Mouse (Mus musculus) heart, adult 8-10 months (tissue): Measurements from ENCODE around the gene Fam71a. TPM values are rescaled to one million over a fixed set of nuclear protein-coding genes. Genes with fewer than 3 reads are reported as not detected.

ENCODE experiments used
- DNase-seq: peaks from one replicate; pipeline ENCODE4 v3.0.0; 2022; ENCODE audit warnings: low spot score
- total RNA-seq, 4 experiments: library from RNA; stranded (reverse); gene quantifications; 2 replicates each; pipeline ENCODE4 v1.2.4; 2022

Fam71a gene
- total RNA-seq = not detected

DNA sequence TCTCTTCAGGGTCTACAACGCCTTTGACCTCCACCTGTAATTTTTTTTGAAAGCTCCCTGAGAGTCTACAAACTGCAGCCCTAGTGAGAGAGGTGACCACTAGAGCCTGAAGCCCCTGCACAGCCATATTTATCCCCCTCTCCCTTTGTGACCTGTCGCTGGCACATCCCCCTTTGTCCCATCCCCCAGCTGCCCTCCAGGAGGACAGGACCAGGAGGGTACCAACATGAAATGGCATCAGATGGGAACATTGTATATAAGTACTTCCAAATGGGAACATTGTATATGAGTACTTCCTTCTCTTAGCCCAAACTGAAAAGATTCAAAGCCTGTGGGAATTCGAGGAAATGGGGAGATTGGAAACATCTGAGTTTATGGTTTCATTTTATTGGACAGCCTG, at the start of gene Fam71a:
Fam71a (minus strand) TSS at position 101 of the 400 bp plus-strand sequence.
- DNase-seq = no peak

DNA sequence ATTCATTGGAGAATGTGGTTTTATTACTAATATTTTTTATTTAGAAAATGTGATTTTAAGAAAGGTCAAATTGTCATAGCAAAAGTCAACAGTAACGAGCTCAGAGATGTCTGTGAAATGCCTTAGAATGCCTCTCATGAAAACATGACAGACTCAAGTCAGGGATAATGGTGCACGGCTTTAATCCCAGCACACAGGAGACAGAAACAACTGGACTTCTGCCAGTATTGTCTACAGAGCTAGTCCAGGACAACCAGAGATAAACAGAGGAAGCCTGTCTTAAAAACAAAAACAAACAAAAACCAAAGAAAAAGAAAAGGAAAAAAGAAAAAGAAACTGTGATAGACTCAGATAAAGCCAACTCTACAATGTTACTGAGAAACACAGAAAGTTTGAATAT, 46.5 kb upstream of the Fam71a start:
- no peak for DNase-seq

GRCm38 (mm10) chr1:191205791-191206190, 41.2 kb upstream of the Fam71a start:
- no peak for DNase-seq

DNA sequence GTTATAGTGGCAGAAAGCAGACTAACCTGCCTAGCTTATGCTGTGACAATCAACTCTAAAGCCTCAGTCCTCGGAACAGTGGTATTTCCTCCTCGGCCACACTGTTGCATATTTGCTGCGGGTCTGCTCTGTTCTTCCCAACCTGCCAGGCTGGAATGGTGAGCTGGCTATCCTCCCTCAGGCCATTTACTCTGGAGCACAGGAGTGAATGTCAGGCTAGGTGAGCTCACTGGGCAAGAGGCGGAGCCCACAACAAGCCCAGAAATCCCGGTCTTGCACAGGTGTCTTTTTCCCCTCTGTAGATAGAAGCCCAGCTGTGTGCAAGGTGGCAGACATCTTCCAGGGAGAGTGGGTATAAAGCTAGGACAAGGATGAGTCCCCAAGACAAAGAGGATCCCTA, 40.3 kb upstream of the Fam71a start:
- no peak for DNase-seq

DNA sequence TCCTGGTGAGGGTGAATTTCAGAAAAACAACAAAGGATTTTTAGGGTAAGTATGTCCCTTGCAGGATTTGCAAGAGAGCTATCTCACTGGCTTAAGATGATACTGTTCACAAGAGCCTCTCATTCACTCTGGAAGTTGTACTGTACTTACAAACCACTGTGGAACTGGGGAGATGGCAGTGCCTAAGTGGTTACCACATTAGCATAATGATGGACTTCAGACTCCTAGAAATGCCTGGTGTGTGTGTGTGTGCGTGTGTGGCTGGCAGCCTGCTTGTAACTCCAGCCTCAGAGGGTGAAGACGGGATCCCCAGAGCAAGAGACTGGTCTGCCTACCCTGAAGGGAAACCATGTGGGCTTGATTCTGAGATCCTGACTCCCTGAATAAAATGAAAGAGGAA, 38.9 kb upstream of the Fam71a start:
- no peak for DNase-seq

DNA sequence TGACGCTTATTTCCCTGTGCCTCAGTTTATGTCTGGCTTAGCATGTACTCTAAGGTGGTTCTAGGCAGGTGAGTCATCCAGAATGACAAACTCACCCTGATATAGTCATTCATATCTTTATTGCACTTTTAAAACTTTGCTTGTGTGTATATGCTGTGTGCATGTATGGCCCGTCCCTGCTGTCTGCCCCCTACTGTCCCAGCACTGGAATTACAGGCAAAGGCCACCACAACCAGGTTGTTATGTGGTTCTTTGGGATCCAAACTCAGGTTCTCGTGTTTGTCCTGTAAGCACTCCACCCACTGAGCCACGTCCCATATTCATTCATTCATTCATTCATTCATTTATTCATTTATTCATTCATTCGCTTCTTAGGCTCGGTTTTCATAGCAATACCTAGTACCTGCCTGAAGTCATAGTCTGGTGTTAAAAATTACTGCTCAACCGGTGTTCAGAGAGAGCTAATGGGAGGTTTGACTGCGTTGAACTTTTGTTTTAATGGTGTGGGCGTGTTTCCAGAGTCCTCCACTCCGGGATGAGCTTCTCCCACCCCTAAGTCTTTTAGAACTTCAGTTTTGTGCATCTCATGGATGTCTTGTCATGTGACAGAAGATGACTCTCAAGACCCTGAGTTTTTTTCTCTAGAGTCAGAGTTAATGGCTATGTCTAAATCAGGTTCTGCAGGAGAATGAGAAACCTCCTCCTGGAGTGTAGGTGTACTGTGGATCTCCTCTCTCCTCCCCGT, 37.8 kb upstream of the Fam71a start:
- no peak for DNase-seq

DNA sequence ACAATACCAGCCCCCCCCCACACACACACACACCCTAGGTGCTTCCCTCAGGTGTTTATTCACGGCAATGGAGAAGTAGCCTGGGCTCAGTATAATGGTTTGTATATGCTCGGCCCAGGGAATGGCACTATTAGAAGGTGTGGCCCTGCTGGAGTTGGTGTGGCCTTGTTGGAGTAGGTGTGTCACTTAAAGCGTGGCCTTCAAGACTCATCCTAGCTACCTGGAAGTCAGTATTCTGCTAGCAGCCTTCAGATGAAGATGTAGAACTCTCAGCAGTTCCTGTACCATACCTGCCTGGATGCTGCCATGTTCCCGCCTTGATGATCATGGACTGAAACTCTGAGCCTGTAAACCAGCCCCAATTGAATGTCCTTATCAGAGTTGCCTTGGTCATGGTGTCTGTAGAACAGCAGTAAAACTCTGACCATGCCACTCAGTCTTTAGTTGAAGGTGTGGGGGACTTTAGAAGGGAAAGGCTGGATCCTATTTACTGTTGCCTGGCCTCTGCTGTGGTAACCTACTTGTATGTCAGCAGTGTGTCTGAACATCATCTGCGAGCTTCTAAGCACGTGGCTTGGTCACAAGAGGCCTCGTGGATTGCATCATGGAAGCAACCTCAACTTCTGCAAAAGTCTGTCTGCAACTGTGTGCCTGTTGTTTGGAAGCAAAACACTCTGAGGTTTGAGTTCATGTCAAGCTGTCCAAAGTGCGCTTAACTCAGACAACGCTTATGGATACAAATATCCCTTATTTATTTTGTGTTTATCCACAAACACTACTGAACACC, 36.4 kb upstream of the Fam71a start:
- DNase-seq = no peak

GRCm38 (mm10) chr1:191197916-191198315, 33.3 kb upstream of the Fam71a start:
- DNase-seq = no peak

- DNase-seq = no peak
Measured at GRCm38 (mm10) chr1:191196016-191196415, 31.4 kb upstream of the Fam71a start.

GRCm38 (mm10) chr1:191193657-191194424, 29.2 kb upstream of the Fam71a start:
- DNase-seq = no peak

DNA sequence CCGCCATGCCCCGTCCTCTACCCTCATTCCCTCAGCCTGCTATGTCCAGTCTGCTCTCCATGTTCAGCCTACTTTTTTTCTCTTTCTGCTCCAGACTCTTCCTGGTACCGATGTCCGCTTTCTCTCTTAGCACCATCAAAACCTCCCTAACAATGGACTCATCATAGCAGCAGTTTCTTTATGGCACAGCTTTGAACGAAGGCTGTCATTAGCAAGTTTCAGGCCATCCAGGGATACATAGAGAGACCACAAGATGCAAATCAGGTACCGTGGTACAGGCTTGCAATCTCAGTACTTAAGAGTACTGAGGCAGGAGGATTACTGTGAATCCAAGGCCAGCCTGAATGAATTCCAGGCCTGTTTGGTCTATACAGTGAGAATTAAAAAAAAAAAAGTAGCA, 28.1 kb upstream of the Fam71a start:
- no peak for DNase-seq

DNA sequence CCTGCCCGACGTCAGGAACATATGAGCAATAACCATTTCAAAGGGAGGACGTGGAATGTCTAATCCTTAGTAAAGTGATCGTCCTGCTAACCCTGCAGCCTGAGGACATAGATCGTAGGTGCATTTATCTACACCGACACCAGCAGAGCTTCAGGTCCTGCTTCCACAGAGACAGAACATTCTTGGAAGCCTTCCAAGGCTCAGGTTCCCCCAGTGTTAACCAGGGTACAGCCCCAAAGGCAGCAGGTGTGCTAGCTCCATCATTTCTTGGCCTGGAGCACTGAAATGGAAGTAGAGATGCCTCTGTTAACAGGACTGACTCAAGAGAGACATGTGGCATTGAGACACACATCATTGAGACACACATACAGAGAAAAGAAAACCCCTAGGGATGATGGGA, 27.6 kb upstream of the Fam71a start:
- no peak for DNase-seq

GRCm38 (mm10) chr1:191189671-191190372, 25.2 kb upstream of the Fam71a start:
- no peak for DNase-seq

- peak; percentile 52 for DNase-seq
Measured at GRCm38 (mm10) chr1:191186386-191186770, 21.8 kb upstream of the Fam71a start.

DNA sequence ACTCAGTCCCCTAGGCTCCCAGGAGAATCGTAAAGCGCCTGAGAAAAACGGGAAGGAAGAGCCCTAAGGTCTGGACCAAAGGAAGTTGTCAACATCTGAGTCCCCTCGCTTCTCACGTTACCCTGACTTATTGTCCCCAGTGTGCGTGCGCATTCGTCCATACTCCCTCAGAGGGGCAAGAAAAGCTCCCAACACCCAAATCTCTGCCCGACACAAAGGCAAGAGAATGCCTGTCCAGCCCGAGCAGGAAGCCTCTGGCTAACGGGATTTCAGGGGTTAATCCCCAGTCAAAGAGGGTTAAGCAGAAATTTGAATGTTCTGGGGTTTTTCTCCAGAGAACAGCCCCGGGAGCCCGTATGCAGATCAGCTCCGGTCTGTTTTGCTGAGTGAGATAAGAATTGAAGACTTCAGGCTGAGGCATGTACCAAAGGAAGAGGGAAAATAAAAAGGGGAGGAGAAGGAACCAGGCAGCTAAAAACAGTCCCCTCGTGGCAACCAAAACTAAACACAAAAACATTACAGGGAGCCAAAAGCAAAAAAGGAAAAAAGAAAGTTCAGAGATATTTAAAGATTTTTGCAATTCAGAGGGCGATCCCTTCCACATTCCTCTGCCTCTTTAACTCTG, 21.3 kb upstream of the Fam71a start:
- peak; percentile 49 for DNase-seq

- DNase-seq = peak; percentile 44
Measured at GRCm38 (mm10) chr1:191184841-191185251, 20.2 kb upstream of the Fam71a start.

DNA sequence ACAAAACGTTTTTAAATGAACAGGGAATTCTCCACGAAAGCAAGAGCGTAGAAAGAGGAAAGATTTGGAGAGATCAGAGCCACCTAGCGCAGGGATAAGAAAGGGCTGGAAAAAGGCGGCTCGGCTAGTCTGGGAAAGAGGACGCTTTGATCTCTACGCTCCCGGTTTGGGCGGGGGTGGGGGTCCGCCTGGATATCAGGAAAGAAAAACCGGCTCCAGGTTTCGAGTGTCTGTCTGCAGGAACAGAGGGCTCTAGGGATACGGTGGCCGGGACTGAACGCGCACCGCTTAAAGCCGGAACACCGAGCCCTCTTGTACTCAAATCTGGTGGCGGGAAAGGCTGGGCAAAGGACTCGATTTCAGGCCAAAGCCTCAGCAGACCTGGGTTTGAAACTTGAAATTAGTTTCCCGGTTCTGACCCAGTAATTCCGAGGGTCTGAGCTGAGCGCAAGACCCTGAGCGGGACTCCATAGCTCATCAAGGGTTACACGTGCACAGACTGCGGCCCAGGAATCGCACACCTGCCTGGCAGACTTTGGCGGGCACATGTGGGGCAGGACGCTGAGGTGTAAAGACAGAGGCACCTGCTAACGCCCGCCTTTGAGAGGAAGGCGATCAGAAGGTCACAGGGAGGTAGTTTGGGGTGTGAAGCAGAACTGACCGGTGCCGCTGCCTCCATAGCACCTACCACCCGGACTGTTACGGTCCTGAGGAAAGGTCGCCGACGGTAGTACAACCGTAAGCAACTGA, 19.6 kb upstream of the Fam71a start:
- peak; percentile 31 for DNase-seq

- peak; percentile 99 for DNase-seq
Measured at GRCm38 (mm10) chr1:191183163-191184065, 18.8 kb upstream of the Fam71a start.

- peak; percentile 69 for DNase-seq
Measured at GRCm38 (mm10) chr1:191182431-191183162, 18.0 kb upstream of the Fam71a start.
